Mouse (Mus musculus): ENCODE data around the gene Arhgef38.

The Arhgef38 gene

GRCm38 (mm10) chr3:133091664-133092273 is 143.0 kb downstream of the Arhgef38 start, which contains the start of the genes Ints12 and Gstcd:
TSS of gene Ints12 (plus strand) at chr3:133091840.
TSS of gene Gstcd (minus strand) at chr3:133092033.
- peak; percentile 93 to 94 for DNase-seq

GRCm38 (mm10) chr3:133091121-133091663 is 143.6 kb downstream of the Arhgef38 start:
- DNase-seq: no peak

DNA sequence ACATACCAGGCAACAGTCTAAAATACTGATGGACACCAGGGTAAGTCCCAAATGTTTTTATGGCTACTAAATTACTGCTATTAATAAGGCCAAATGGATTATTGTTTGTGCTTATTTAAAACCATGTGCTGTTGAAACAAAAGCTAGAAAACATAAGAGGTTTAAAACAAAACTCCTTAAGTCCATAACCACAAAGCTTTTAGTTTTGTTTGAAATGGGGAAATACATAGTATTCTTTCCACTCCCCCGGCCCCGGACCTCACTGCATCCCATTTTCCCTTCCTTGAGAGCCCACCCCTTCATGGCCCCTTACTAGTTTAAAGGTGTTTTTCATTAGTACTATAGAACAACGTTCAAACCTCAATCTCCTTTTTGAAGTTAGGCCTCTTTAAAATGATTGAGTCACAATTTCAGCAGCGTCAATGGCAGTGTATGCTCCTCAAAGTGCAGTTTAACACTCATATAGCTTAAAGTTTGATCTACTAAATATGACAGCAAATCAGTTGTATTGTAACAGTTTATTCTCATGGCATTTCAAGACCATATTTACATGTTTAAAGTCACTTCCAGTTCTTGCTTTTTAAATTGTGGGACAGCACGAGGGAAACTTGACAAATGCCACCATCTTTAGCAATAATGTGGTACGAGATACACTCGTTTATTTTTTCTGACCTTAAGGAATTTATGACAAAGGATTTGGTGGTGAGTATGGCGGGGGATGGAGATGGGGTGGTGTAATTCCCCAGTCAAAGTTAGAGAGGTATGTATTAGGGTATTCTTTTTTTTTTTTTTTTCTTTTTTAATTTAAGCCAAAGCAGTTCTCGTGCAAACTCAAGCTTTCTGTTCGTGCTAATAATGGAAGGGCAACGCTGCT is 144.3 kb downstream of the Arhgef38 start:
- DNase-seq: no peak

GRCm38 (mm10) chr3:133085858-133086257 is 148.9 kb downstream of the Arhgef38 start:
- no peak for DNase-seq

- DNase-seq: no peak
Observed at GRCm38 (mm10) chr3:133082736-133083135, 152.0 kb downstream of the Arhgef38 start.

GRCm38 (mm10) chr3:133075560-133075959 is 159.2 kb downstream of the Arhgef38 start:
- no peak for DNase-seq

Data from lung, postnatal 4 days (tissue).